Mouse (Mus musculus) stomach, embryonic 14.5 days (tissue): ENCODE results near the gene Tmem210. TPM values are rescaled to one million over a fixed set of nuclear protein-coding genes. Genes with fewer than 3 reads are reported as not detected.
A peak's percentile ranks its signal among the peaks of the same experiment; 100 is the strongest.

Source experiments
- ATAC-seq: fragments of 200-750 bp; cut with Nextera tagmentation; 2 replicates; pipeline ENCODE4 v1.8.0; 2017; ENCODE audit warnings: low read depth, moderate TSS enrichment; ENCODE audit not compliant: insufficient number of reproducible peaks, insufficient read depth, low FRiP score
- H3K27ac ChIP-seq: fragments of 300-500 bp; sonication (generic); 2 replicates; pipeline ENCODE4 v1.5.1; 2014; ENCODE audit warnings: mild to moderate bottlenecking, low read length, moderate library complexity, mixed read lengths
- H3K27me3 ChIP-seq: fragments of 300-500 bp; sonication (generic); 2 replicates; pipeline ENCODE4 v1.6.1; 2014; ENCODE audit warnings: low read length, control low read depth, mixed read lengths; ENCODE audit not compliant: control insufficient read depth, insufficient read depth
- H3K36me3 ChIP-seq: fragments of 300-500 bp; sonication (generic); 2 replicates; pipeline ENCODE4 v1.6.1; 2014; ENCODE audit warnings: mild to moderate bottlenecking, control low read depth, low read length, moderate library complexity, mixed read lengths; ENCODE audit not compliant: control insufficient read depth, insufficient read depth
- H3K4me1 ChIP-seq: fragments of 300-500 bp; sonication (generic); 2 replicates; pipeline ENCODE4 v1.6.1; 2014; ENCODE audit warnings: low read length, control low read depth, mixed read lengths; ENCODE audit not compliant: control insufficient read depth, insufficient read depth
- H3K4me2 ChIP-seq: fragments of 300-500 bp; sonication (generic); replicated peaks from 2 replicates; pipeline ENCODE4 v1.6.1; 2014; ENCODE audit warnings: low read depth, low read length, control low read depth
- H3K4me3 ChIP-seq: fragments of 300-500 bp; sonication (generic); 2 replicates; pipeline ENCODE4 v1.5.1; 2014; ENCODE audit warnings: low read depth, low read length, control low read depth
- H3K9ac ChIP-seq: fragments of 300-500 bp; sonication (generic); replicated peaks from 2 replicates; pipeline ENCODE4 v1.6.1; 2014; ENCODE audit warnings: low read depth, mild to moderate bottlenecking, control low read depth, low read length, moderate library complexity, mixed read lengths
- H3K9me3 ChIP-seq: fragments of 300-500 bp; sonication (generic); 2 replicates; pipeline ENCODE4 v1.6.1; 2016; ENCODE audit warnings: low read depth, low read length, control low read depth; ENCODE audit not compliant: control insufficient read depth
- WGBS: fragments of 180-500 bp; shearing (Covaris S2); extraction: QIAGEN DNeasy Blood & Tissue Kit; methylation state at CpG from one replicate; pipeline ENCODE4 v1.1.7; 2014; 5-methylcytosine and 5-hydroxymethylcytosine counted together
- polyA plus RNA-seq: library from polyadenylated mRNA; unstranded; fragments of >200 nt; fragmentation: Nextera tagmentation; extraction: Ambion mirVana; gene quantifications from 2 replicates; pipeline ENCODE4 v1.2.1, GENCODE M21; 2014

Gene Tmem210
- polyA plus RNA-seq, 1 experiment from 2014 or later: not detected

DNA sequence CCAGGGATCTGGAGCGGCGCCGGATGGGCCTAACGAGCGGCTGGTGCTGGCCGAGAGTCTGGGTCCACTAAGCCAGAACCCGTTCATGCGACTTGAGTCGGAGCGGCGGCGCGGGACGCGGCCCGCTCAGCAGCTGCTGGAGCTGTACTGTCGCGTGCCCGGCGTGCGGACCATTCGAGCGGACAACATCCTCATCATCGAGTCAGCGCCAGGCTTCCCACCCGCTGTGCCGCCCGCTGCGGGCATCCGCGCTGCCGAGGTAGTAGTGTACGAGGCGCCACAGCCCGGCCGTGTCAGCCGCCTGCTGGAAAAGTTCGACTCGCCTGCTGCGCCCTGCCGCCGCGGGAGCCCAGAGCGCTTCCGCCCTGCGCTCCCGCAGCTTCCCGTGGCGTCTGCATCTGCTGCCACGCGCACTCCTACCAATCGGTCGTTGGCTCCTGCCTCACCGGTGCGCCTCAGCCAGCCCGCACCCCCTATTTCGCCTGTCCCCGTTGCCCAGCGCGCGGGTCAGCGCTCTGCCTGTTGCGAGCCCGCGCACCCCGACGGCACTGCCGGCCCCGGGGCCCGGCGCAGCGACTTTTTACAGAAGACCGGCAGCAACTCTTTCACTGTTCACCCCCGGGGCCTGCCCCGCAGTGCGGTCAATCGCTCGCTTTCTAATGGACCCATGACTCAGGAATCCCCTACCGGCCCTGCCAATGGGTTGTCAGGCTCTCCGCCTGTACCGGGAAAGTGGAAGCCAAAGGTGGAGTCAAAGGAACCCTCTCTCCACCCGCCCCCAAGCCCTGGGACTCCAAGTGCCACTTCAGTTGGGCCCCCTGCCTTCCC, 24.9 kb upstream of the Tmem210 start:
- Histone ChIP-seq H3K9ac (peak overlapping the region; percentile 23), H3K4me2 (peak overlapping the region; percentile 99), H3K27me3 (no peaks in the 10 kb centered on the region; the same call in none of the 2 replicates), H3K4me1 (peaks cover 9% of the 10 kb centered on the region; the same call in 1 of the 2 replicates), H3K36me3 (no peaks in the 10 kb centered on the region; the same call in 1 of the 2 replicates), H3K27ac (no peak overlapping the region), H3K4me3 (peak overlapping the region; percentile 50), H3K9me3 (no peaks in the 10 kb centered on the region)
- no peak for ATAC-seq
- WGBS: under 1% methylated on average over 82 of the region's 82 CpGs

DNA sequence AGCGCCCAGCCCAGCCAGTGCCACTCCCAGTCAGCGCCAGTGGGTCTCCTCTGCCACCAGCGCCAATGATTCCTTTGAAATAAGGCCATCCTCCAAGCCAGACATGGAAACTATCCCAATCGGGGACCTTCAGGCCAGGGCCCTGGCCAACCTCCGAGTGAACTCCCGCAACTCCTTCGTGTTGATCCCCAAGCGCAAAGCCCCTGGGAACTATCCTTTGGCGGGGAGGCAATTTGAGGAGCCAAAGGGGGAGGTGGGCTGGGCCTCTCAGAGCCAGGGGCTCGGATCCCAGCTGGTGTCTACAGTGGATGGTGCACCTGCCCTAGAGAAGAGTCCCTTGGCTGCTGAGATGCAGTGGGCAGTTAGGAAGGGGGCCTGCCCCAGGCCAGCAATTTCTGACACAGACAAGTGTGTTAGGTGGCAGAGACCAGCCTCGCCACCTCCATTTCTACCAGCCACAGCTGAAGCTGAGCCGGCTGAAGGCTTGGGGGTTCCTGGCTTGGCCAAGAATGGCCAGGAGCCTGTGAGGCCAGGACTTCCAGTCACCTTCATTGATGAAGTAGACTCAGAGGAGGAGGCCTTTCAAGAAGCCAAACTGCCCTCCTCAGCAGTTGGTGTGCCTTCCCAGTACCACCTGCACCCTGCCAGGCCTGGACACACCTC, 24.2 kb upstream of the Tmem210 start:
- Histone ChIP-seq H3K27me3 (no peaks in the 10 kb centered on the region; the same call in none of the 2 replicates), H3K36me3 (no peaks in the 10 kb centered on the region; the same call in 1 of the 2 replicates), H3K4me2 (peak overlapping the region; percentile 99), H3K4me1 (peaks cover 9% of the 10 kb centered on the region; the same call in 1 of the 2 replicates), H3K9me3 (no peaks in the 10 kb centered on the region), H3K9ac (peak overlapping the region; percentile 23; the same call in 1 of the 2 replicates), H3K4me3 (peak overlapping the region; percentile 50), H3K27ac (no peak overlapping the region)
- 22% methylated on average over 12 of the region's 12 CpGs for WGBS
- ATAC-seq: no peak

DNA sequence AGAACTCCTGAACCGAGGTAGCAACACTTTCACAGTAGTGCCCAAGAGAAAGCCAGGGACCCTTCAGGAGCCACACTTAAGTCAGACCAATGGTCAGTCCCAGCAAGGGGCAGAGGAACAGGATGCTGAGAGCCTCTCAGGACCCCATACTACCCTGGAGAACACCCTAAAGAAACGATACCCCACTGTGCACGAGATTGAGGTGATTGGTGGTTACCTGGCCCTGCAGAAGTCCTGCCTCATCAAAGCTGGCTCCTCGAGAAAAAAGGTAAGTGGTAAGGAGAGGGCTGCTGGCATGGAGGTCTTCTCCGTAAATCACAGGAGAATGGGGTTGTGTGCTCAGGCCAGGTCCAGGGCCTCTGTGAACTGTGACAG, 23.7 kb upstream of the Tmem210 start:
- H3K9me3 ChIP-seq: no peaks in the 10 kb centered on the region
- no peak overlapping the region for H3K9ac ChIP-seq
- no peaks in the 10 kb centered on the region; the same call in 1 of the 2 replicates for H3K36me3 ChIP-seq
- no peak overlapping the region for H3K4me3 ChIP-seq
- H3K4me2 ChIP-seq: peak overlapping the region; percentile 99; the same call in 1 of the 2 replicates
- H3K27me3 ChIP-seq: no peaks in the 10 kb centered on the region; the same call in none of the 2 replicates
- 76% methylated on average over 5 of the region's 5 CpGs for WGBS
- H3K27ac ChIP-seq: no peak overlapping the region
- ATAC-seq: no peak
- peaks cover 9% of the 10 kb centered on the region; the same call in 1 of the 2 replicates for H3K4me1 ChIP-seq

DNA sequence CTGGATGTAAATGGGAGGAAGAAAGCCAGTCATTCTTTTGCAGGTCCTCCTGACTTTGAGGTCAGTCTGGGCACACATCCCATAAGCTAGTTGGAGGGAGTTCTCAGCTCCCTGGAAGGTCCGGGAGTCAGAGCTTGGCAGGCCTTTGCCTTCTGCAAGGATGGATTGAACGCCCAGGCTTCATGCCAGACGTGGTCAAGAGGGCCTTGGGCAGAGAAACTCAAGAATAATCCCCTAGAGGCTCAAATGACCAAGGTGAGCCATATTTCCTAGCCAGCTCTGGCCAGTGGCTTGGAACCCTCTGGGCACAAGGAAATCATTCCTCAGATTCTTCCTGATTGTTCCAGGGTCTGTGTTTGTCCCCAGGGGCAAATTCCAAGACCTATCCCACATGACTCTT, 23.1 kb upstream of the Tmem210 start:
- Histone ChIP-seq H3K4me1 (peaks cover 9% of the 10 kb centered on the region; the same call in 1 of the 2 replicates), H3K27ac (no peak overlapping the region), H3K4me2 (0 out of 2 replicates have a peak overlapping the region, but pooled peaks have one; percentile 10), H3K27me3 (no peaks in the 10 kb centered on the region; the same call in none of the 2 replicates), H3K9me3 (no peaks in the 10 kb centered on the region), H3K4me3 (no peak overlapping the region), H3K36me3 (peaks cover 2% of the 10 kb centered on the region; the same call in 1 of the 2 replicates), H3K9ac (no peak overlapping the region)
- 70% methylated on average over 3 of the region's 3 CpGs for WGBS
- ATAC-seq: no peak

DNA sequence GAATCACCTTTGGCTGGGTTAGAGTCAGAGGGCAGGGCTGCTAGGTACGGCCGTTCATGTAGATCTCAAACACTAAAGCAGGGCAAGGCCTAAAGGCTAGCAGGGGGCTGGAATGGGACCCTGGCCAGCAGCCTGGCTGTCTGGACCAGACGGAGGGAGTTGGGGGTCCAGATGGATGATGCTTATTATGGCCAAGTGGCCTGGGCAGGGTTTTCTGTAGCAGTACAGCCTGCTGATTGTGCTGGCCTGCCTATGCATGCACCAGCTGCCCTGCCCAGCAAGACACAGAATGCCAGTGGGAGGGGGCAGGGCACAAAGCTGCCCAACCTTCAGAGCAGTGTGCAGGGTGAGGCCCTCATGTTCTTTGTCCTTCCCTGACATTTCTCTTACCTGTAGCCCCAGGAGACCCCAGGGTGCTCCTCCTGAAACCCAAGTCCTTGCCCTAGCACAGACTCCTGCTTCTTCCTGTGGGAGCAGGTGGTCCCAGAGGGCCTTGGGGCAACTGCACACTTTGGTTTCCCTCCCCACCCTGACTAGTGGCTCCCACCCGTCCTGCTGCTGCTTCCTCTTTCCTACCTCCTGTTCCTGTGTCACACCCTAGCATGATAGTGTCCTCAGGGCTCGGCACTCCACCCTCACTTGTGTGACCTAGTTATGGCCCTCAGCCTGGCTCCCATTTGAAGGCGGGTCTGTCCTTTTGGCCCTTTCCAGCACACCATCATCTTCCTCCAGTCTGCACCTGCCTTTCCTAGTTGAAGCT, 21.9 kb upstream of the Tmem210 start:
- Histone ChIP-seq H3K27ac (peak overlapping the region; percentile 18; the same call in 1 of the 2 replicates), H3K9ac (no peak overlapping the region; the same call in 1 of the 2 replicates), H3K9me3 (no peaks in the 10 kb centered on the region), H3K4me2 (peak overlapping the region; percentile 24; the same call in 1 of the 2 replicates), H3K4me1 (peaks cover 12% of the 10 kb centered on the region; the same call in 1 of the 2 replicates), H3K27me3 (no peaks in the 10 kb centered on the region; the same call in none of the 2 replicates), H3K4me3 (no peak overlapping the region), H3K36me3 (peaks cover 13% of the 10 kb centered on the region; the same call in 1 of the 2 replicates)
- 57% methylated on average over 6 of the region's 6 CpGs for WGBS
- no peak for ATAC-seq

DNA sequence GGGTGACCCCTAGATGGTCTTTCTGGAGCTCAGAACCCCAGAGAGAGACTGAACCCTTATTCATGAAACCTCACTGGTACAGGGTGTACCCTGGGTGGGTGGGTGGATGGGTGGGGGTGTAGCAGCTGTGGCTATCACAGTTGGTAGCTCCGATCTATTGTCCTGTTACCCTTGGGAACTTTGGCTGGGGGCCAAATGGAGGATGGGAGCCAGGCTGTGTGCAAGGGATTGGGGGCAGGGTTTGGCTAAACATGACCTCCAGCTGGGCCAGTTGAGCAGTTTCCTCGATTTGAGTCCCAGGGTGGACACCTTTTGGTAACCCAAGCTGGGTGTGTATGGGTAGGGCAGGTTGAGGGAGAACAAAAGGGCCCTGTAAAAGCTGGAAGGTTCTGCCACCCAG, 21.2 kb upstream of the Tmem210 start:
- Histone ChIP-seq H3K4me1 (peaks cover 17% of the 10 kb centered on the region; the same call in 1 of the 2 replicates), H3K4me2 (peak overlapping the region; percentile 24; the same call in 1 of the 2 replicates), H3K4me3 (no peak overlapping the region), H3K27me3 (no peaks in the 10 kb centered on the region; the same call in none of the 2 replicates), H3K9me3 (no peaks in the 10 kb centered on the region), H3K9ac (no peak overlapping the region; the same call in 1 of the 2 replicates), H3K27ac (peak overlapping the region; percentile 18; the same call in 1 of the 2 replicates), H3K36me3 (peaks cover 13% of the 10 kb centered on the region; the same call in 1 of the 2 replicates)
- WGBS: 33% methylated on average over 2 of the region's 2 CpGs
- no peak for ATAC-seq

DNA sequence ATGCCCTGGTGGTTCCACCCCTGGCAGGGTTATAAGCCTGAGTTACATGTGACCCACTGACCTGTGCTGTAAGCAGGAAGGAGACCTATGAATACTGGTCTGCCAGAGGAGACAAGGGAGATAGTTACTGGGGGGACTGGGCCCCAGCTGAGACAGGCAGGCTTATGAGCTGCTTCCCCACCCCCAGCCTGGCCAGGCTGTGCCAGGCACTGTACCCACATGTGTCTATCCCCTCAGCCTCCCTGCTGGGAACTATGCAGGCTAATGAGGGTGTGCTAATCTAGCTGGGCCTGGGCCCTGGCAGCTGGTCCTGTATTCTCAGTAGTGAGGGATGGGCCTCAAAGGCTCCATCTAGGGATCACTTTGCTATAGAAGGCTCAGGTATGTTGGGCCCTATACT, 20.7 kb upstream of the Tmem210 start:
- Histone ChIP-seq H3K9me3 (no peaks in the 10 kb centered on the region), H3K4me2 (no peak overlapping the region), H3K36me3 (peaks cover 13% of the 10 kb centered on the region; the same call in 1 of the 2 replicates), H3K27me3 (no peaks in the 10 kb centered on the region; the same call in none of the 2 replicates), H3K4me3 (no peak overlapping the region), H3K9ac (no peak overlapping the region), H3K27ac (no peak overlapping the region; the same call in 1 of the 2 replicates), H3K4me1 (peaks cover 17% of the 10 kb centered on the region; the same call in 1 of the 2 replicates)
- ATAC-seq: no peak
